Mouse (Mus musculus) granulocyte monocyte progenitor cell, adult 5-6 weeks (primary cell): ENCODE measurements around the gene Tas2r117. TPM values are rescaled to one million over a fixed set of nuclear protein-coding genes. Genes with fewer than 3 reads are reported as not detected.

ENCODE experiments used
- ATAC-seq: replicated peaks from 2 replicates; pipeline ENCODE4 v1.8.0; 2016; ENCODE audit warnings: mild to moderate bottlenecking, moderate TSS enrichment, inconsistent platforms; ENCODE audit not compliant: poor library complexity, severe bottlenecking
- total RNA-seq, 2 experiments: library from RNA; stranded (forward) in 1 of 2; stranded (reverse) in 1 of 2; fragments of 200-712, 200-1000 nt in 1 of 2; fragments of >200 nt in 1 of 2; fragmentation: Nextera tagmentation in 1 of 2; gene quantifications; 2 replicates each; pipeline ENCODE4 v1.2.3; 2014 to 2017

Gene Tas2r117
- total RNA-seq (2014; fragmentation: Nextera tagmentation), result not detected in 2 replicates
- not detected in 2 replicates for total RNA-seq (2017)

- no peak for ATAC-seq
Observed at GRCm38 (mm10) chr6:132802518-132802917, at the start of gene Tas2r117. TSS of gene Tas2r117 (plus strand) at chr6:132802818.

GRCm38 (mm10) chr6:132754430-132754829, 48.2 kb upstream of the Tas2r117 start, which contains the start of gene Tas2r124:
TSS of gene Tas2r124 (plus strand) at chr6:132754730.
- ATAC-seq, result no peak

GRCm38 (mm10) chr6:132761831-132762230, 40.8 kb upstream of the Tas2r117 start, which contains the start of gene Tas2r102:
TSS of gene Tas2r102 (plus strand) at chr6:132762131.
- ATAC-seq, result no peak

- ATAC-seq, result no peak
Observed at GRCm38 (mm10) chr6:132778062-132778461, 24.6 kb upstream of the Tas2r117 start, which contains the start of gene Tas2r136. TSS of gene Tas2r136 (minus strand) at chr6:132778162.

GRCm38 (mm10) chr6:132795393-132795792, 7.2 kb upstream of the Tas2r117 start:
- ATAC-seq, result no peak

GRCm38 (mm10) chr6:132846842-132847241, 44.2 kb downstream of the Tas2r117 start, which contains the start of gene Tas2r123:
TSS of gene Tas2r123 (plus strand) at chr6:132847142.
- ATAC-seq, result no peak

Other genes starting within 250 kb of the Tas2r117 start
- not detected in 2 replicates for gene Prh1, start 233.0 kb upstream of the Tas2r117 start, total RNA-seq (2014; fragmentation: Nextera tagmentation)
- gene Prh1, start 233.0 kb upstream of the Tas2r117 start, total RNA-seq (2017), result not detected in 2 replicates
- not detected in 2 replicates for gene Prp2, start 206.9 kb upstream of the Tas2r117 start, total RNA-seq (2014; fragmentation: Nextera tagmentation)
- gene Prp2, start 206.9 kb upstream of the Tas2r117 start, total RNA-seq (2017), result not detected in 2 replicates
- not detected in 2 replicates for gene A630073D07Rik, start 151.3 kb upstream of the Tas2r117 start, total RNA-seq (2014; fragmentation: Nextera tagmentation)
- not detected in 2 replicates for gene A630073D07Rik, start 151.3 kb upstream of the Tas2r117 start, total RNA-seq (2017)
- gene Tas2r120, start 145.9 kb upstream of the Tas2r117 start, total RNA-seq (2014; fragmentation: Nextera tagmentation), result not detected in 2 replicates
- not detected in 2 replicates for gene Tas2r120, start 145.9 kb upstream of the Tas2r117 start, total RNA-seq (2017)
- not detected in 2 replicates for gene Tas2r121, start 101.8 kb upstream of the Tas2r117 start, total RNA-seq (2014; fragmentation: Nextera tagmentation)
- not detected in 2 replicates for gene Tas2r121, start 101.8 kb upstream of the Tas2r117 start, total RNA-seq (2017)
- gene Tas2r122, start 90.9 kb upstream of the Tas2r117 start, total RNA-seq (2014; fragmentation: Nextera tagmentation), result not detected in 2 replicates
- not detected in 2 replicates for gene Tas2r122, start 90.9 kb upstream of the Tas2r117 start, total RNA-seq (2017)
- not detected in 2 replicates for gene Tas2r115, start 64.8 kb upstream of the Tas2r117 start, total RNA-seq (2014; fragmentation: Nextera tagmentation)
- gene Tas2r115, start 64.8 kb upstream of the Tas2r117 start, total RNA-seq (2017), result not detected in 2 replicates
- not detected in 2 replicates for gene Tas2r124, start 48.1 kb upstream of the Tas2r117 start, total RNA-seq (2014; fragmentation: Nextera tagmentation)
- gene Tas2r124, start 48.1 kb upstream of the Tas2r117 start, total RNA-seq (2017), result not detected in 2 replicates
- gene Tas2r102, start 40.7 kb upstream of the Tas2r117 start, total RNA-seq (2014; fragmentation: Nextera tagmentation), result not detected in 2 replicates
- not detected in 2 replicates for gene Tas2r102, start 40.7 kb upstream of the Tas2r117 start, total RNA-seq (2017)
- gene Tas2r136, start 24.7 kb upstream of the Tas2r117 start, total RNA-seq (2014; fragmentation: Nextera tagmentation), result not detected in 2 replicates
- gene Tas2r136, start 24.7 kb upstream of the Tas2r117 start, total RNA-seq (2017), result not detected in 2 replicates
- gene Tas2r123, start 44.3 kb downstream of the Tas2r117 start, total RNA-seq (2014; fragmentation: Nextera tagmentation), result not detected in 2 replicates
- not detected in 2 replicates for gene Tas2r123, start 44.3 kb downstream of the Tas2r117 start, total RNA-seq (2017)
- gene Tas2r116, start 52.6 kb downstream of the Tas2r117 start, total RNA-seq (2014; fragmentation: Nextera tagmentation), result not detected in 2 replicates
- not detected in 2 replicates for gene Tas2r116, start 52.6 kb downstream of the Tas2r117 start, total RNA-seq (2017)
- gene Tas2r110, start 65.2 kb downstream of the Tas2r117 start, total RNA-seq (2014; fragmentation: Nextera tagmentation), result not detected in 2 replicates
- not detected in 2 replicates for gene Tas2r110, start 65.2 kb downstream of the Tas2r117 start, total RNA-seq (2017)
- gene Tas2r113, start 90.2 kb downstream of the Tas2r117 start, total RNA-seq (2014; fragmentation: Nextera tagmentation), result not detected in 2 replicates
- not detected in 2 replicates for gene Tas2r113, start 90.2 kb downstream of the Tas2r117 start, total RNA-seq (2017)
- not detected in 2 replicates for gene Tas2r125, start 106.8 kb downstream of the Tas2r117 start, total RNA-seq (2014; fragmentation: Nextera tagmentation)
- gene Tas2r125, start 106.8 kb downstream of the Tas2r117 start, total RNA-seq (2017), result not detected in 2 replicates
- gene Tas2r129, start 148.3 kb downstream of the Tas2r117 start, total RNA-seq (2014; fragmentation: Nextera tagmentation), result not detected in 2 replicates
- not detected in 2 replicates for gene Tas2r129, start 148.3 kb downstream of the Tas2r117 start, total RNA-seq (2017)
- not detected in 2 replicates for gene Tas2r131, start 155.1 kb downstream of the Tas2r117 start, total RNA-seq (2014; fragmentation: Nextera tagmentation)
- not detected in 2 replicates for gene Tas2r131, start 155.1 kb downstream of the Tas2r117 start, total RNA-seq (2017)
- gene Tas2r109, start 178.1 kb downstream of the Tas2r117 start, total RNA-seq (2014; fragmentation: Nextera tagmentation), result not detected in 2 replicates
- not detected in 2 replicates for gene Tas2r109, start 178.1 kb downstream of the Tas2r117 start, total RNA-seq (2017)
- gene Tas2r103, start 234.3 kb downstream of the Tas2r117 start, total RNA-seq (2014; fragmentation: Nextera tagmentation), result not detected in 2 replicates
- gene Tas2r103, start 234.3 kb downstream of the Tas2r117 start, total RNA-seq (2017), result not detected in 2 replicates